Mouse (Mus musculus) liver, embryonic 14.5 days (tissue): ENCODE measurements at regions not wholly inside any gene's neighbourhood (a gene's known extent, or its start where the extent isn't known, plus 50 kb on each side); places are given as distances from the start of the nearest gene placed in this dataset.

Experiments
- CTCF ChIP-seq: IDR thresholded peaks from 2 replicates; pipeline ENCODE4 v1.5.1; 2016; ENCODE audit warnings: antibody characterized with exemption, low read depth, control low read depth
- EP300 ChIP-seq: IDR thresholded peaks from 2 replicates; pipeline ENCODE4 v1.6.1; 2016; ENCODE audit warnings: antibody characterized with exemption, low read depth

- TF ChIP-seq CTCF, result no peak
- TF ChIP-seq EP300, result no peak
Measured at GRCm38 (mm10) chr13:112067066-112067847, 221.0 kb upstream of the Ankrd55 start.
